Mouse (Mus musculus) fibroblast of lung, adult 2 months (primary cell): ENCODE data around the gene Ampd3.

Experiments used
- DNase-seq: peaks from one replicate; pipeline ENCODE4 v3.0.0-alpha.2; 2011; ENCODE audit warnings: low read depth

Gene Ampd3

GRCm38 (mm10) chr7:110801028-110801427 lies 33.0 kb downstream of the Ampd3 start:
- DNase-seq, result no peak

GRCm38 (mm10) chr7:110803131-110803530 lies 35.1 kb downstream of the Ampd3 start:
- DNase-seq, result no peak

GRCm38 (mm10) chr7:110804266-110804665 lies 36.3 kb downstream of the Ampd3 start:
- no peak for DNase-seq

- DNase-seq, result no peak
Measured at GRCm38 (mm10) chr7:110807460-110808030, 39.5 kb downstream of the Ampd3 start.

GRCm38 (mm10) chr7:110808962-110809361 lies 41.0 kb downstream of the Ampd3 start:
- no peak for DNase-seq

- DNase-seq, result no peak
Measured at GRCm38 (mm10) chr7:110809585-110810557, 41.9 kb downstream of the Ampd3 start.

- DNase-seq, result no peak
Measured at GRCm38 (mm10) chr7:110810995-110811394, 43.0 kb downstream of the Ampd3 start.

GRCm38 (mm10) chr7:110811529-110811928 lies 43.5 kb downstream of the Ampd3 start:
- DNase-seq, result no peak

- DNase-seq, result no peak
Measured at GRCm38 (mm10) chr7:110813983-110814382, 46.0 kb downstream of the Ampd3 start.

GRCm38 (mm10) chr7:110816037-110816436 lies 48.0 kb downstream of the Ampd3 start:
- DNase-seq, result peak; percentile 35

GRCm38 (mm10) chr7:110818206-110818605 lies 50.2 kb downstream of the Ampd3 start:
- no peak for DNase-seq

- no peak for DNase-seq
Measured at GRCm38 (mm10) chr7:110818787-110819350, 50.9 kb downstream of the Ampd3 start.

GRCm38 (mm10) chr7:110821068-110821467 lies 53.1 kb downstream of the Ampd3 start:
- DNase-seq, result no peak

GRCm38 (mm10) chr7:110821653-110822052 lies 53.6 kb downstream of the Ampd3 start:
- peak; percentile 20 for DNase-seq

GRCm38 (mm10) chr7:110822055-110822454 lies 54.0 kb downstream of the Ampd3 start:
- no peak for DNase-seq

GRCm38 (mm10) chr7:110823076-110823475 lies 55.1 kb downstream of the Ampd3 start:
- no peak for DNase-seq

GRCm38 (mm10) chr7:110823593-110823992 lies 55.6 kb downstream of the Ampd3 start:
- DNase-seq, result no peak

- DNase-seq, result peak; percentile 62
Measured at GRCm38 (mm10) chr7:110823995-110824953, 56.3 kb downstream of the Ampd3 start.

GRCm38 (mm10) chr7:110833024-110833423 lies 65.0 kb downstream of the Ampd3 start:
- no peak for DNase-seq

- no peak for DNase-seq
Measured at GRCm38 (mm10) chr7:110834018-110834417, 66.0 kb downstream of the Ampd3 start.

GRCm38 (mm10) chr7:110834522-110834921 lies 66.5 kb downstream of the Ampd3 start:
- DNase-seq, result no peak

GRCm38 (mm10) chr7:110840332-110840731 lies 72.3 kb downstream of the Ampd3 start:
- DNase-seq, result no peak
